In genomic region chr11:107457282-107457681, GRCm38 (mm10) we compare ENCODE assay signal across 17 mouse cellular contexts.
"Had no signal": no experiment of that assay in that cellular context is flagged by ENCODE, and none has a peak within 500 bp of the region (broad histone marks: within the 10 kb centered on the region; RNA-seq: fewer than 3 reads in every experiment).

No protein-coding gene starts in this region.

- H3K27ac ChIP-seq: lung, embryonic 15.5 days; macrophage; midbrain, embryonic 10.5 days; midbrain, embryonic 12.5 days; neural tube, embryonic 13.5 days; neural tube, embryonic 15.5 days; stomach, embryonic 15.5 days had no signal

- H3K4me3 ChIP-seq: lung, embryonic 15.5 days; midbrain, embryonic 10.5 days; midbrain, embryonic 12.5 days; myocyte; neural tube, embryonic 13.5 days; neural tube, embryonic 15.5 days; stomach, embryonic 15.5 days had no signal

- H3K27me3 ChIP-seq: lung, embryonic 15.5 days; midbrain, embryonic 12.5 days; neural tube, embryonic 13.5 days; neural tube, embryonic 15.5 days; stomach, embryonic 15.5 days had no signal

- DNase-seq: lung, adult 2 months; lung, postnatal 14 days; lung, postnatal 36 days; midbrain, embryonic 14.5 days; right cerebral cortex, postnatal 14 days; thymus, adult 18-20 months; thymus, postnatal 14 days; thymus, postnatal 36 days had no signal

- ATAC-seq: midbrain, embryonic 16.5 days had no signal

- H3K4me1 ChIP-seq: neural tube, embryonic 15.5 days had no signal

- H3K9ac ChIP-seq: lung, embryonic 15.5 days; midbrain, embryonic 12.5 days; neural tube, embryonic 13.5 days; neural tube, embryonic 15.5 days; stomach, embryonic 15.5 days had no signal

- H3K9me3 ChIP-seq: lung, embryonic 15.5 days; midbrain, embryonic 12.5 days; neural tube, embryonic 15.5 days; stomach, embryonic 15.5 days had no signal

- H3K4me2 ChIP-seq: lung, embryonic 15.5 days; midbrain, embryonic 12.5 days; neural tube, embryonic 13.5 days; neural tube, embryonic 15.5 days; stomach, embryonic 15.5 days had no signal

- H3K36me3 ChIP-seq: lung, embryonic 15.5 days; stomach, embryonic 15.5 days had no signal
